Mouse (Mus musculus) left cerebral cortex, adult 18-20 months (tissue): ENCODE measurements around the gene Phf2. TPM values are rescaled to one million over a fixed set of nuclear protein-coding genes. Genes with fewer than 3 reads are reported as not detected.

Experiments
- DNase-seq, 2 experiments: peaks; one replicate each; pipeline ENCODE4 v3.0.0; 2021 to 2022; ENCODE audit warnings: low spot score in 2 of 2, mixed read lengths in 1 of 2
- long read RNA-seq, 2 experiments: library from polyadenylated mRNA; stranded (forward); transcript quantifications; one replicate each; pipeline ENCODE4 v2.0.0; 2021
- total RNA-seq, 2 experiments: library from RNA; stranded (reverse); gene quantifications; 2 replicates each; pipeline ENCODE4 v1.2.3; 2021

The Phf2 gene
- total RNA-seq = 10 to 100 TPM; 34.8 to 39.7 TPM
- long read RNA-seq, experiment 1, full-length matches to known transcripts = 11 of 23 reads
- long read RNA-seq, experiment 1, partial matches to known transcripts = 9 of 23 reads
- long read RNA-seq, experiment 1, other reads (novel, unspliced or antisense) = 3 of 23 reads
- long read RNA-seq, experiment 2, full-length matches to known transcripts = 3 of 13 reads
- long read RNA-seq, experiment 2, partial matches to known transcripts = 6 of 13 reads
- long read RNA-seq, experiment 2, other reads (novel, unspliced or antisense) = 4 of 13 reads

- DNase-seq = peak in 1 of 2 experiments; percentile 29
Measured at GRCm38 (mm10) chr13:48870771-48871731, at the start of gene Phf2. TSS of gene Phf2 (minus strand) at chr13:48871119.

GRCm38 (mm10) chr13:48919756-48920415 is 49.0 kb upstream of the Phf2 start:
- no peak for DNase-seq

- no peak for DNase-seq
Measured at GRCm38 (mm10) chr13:48917113-48917599, 46.2 kb upstream of the Phf2 start.

- no peak for DNase-seq
Measured at GRCm38 (mm10) chr13:48913680-48914079, 42.8 kb upstream of the Phf2 start.

- no peak for DNase-seq
Measured at GRCm38 (mm10) chr13:48913141-48913540, 42.2 kb upstream of the Phf2 start.

- no peak for DNase-seq
Measured at GRCm38 (mm10) chr13:48911426-48911825, 40.5 kb upstream of the Phf2 start.

GRCm38 (mm10) chr13:48905458-48905857 is 34.5 kb upstream of the Phf2 start:
- DNase-seq = no peak

GRCm38 (mm10) chr13:48895376-48895775 is 24.5 kb upstream of the Phf2 start:
- DNase-seq = no peak

GRCm38 (mm10) chr13:48890260-48890960 is 19.5 kb upstream of the Phf2 start:
- DNase-seq = no peak

- DNase-seq = peak; percentile 99
Measured at GRCm38 (mm10) chr13:48878534-48878933, 7.6 kb upstream of the Phf2 start.

- DNase-seq = no peak
Measured at GRCm38 (mm10) chr13:48877805-48878204, 6.9 kb upstream of the Phf2 start.

GRCm38 (mm10) chr13:48872726-48873125 is 1.8 kb upstream of the Phf2 start:
- no peak for DNase-seq

GRCm38 (mm10) chr13:48871887-48872606 is 1.1 kb upstream of the Phf2 start:
- DNase-seq = no peak

- peak in 1 of 2 experiments; percentile 21 for DNase-seq
Measured at GRCm38 (mm10) chr13:48869950-48870770, 759 bp downstream of the Phf2 start.

- no peak for DNase-seq
Measured at GRCm38 (mm10) chr13:48869600-48869949, 1.3 kb downstream of the Phf2 start.

- no peak for DNase-seq
Measured at GRCm38 (mm10) chr13:48869088-48869487, 1.8 kb downstream of the Phf2 start.

GRCm38 (mm10) chr13:48864673-48865356 is 6.1 kb downstream of the Phf2 start:
- DNase-seq = no peak

- DNase-seq = no peak
Measured at GRCm38 (mm10) chr13:48863556-48863955, 7.4 kb downstream of the Phf2 start.

- no peak for DNase-seq
Measured at GRCm38 (mm10) chr13:48861913-48862312, 9.0 kb downstream of the Phf2 start.
